In genomic region chr10:79631432-79631831, GRCm38 (mm10) we compare ENCODE assay signal across 22 mouse cellular contexts. TPM values are rescaled to one million over a fixed set of nuclear protein-coding genes. Genes with fewer than 3 reads are reported as not detected.
DNase-seq lines count a peak whose midpoint lies in the region; ATAC-seq and TF ChIP-seq lines count a peak whose summit lies in the region.
"Had no signal": no experiment of that assay in that cellular context is flagged by ENCODE, and none has a peak within 500 bp of the region (broad histone marks: within the 10 kb centered on the region; RNA-seq: fewer than 3 reads in every experiment).

No protein-coding gene starts in this region.

- WGBS in forebrain, embryonic 13.5 days: 65% methylated on average over 4 of the region's 4 CpGs
- 43% methylated on average over 4 of the region's 4 CpGs for WGBS in forebrain, embryonic 16.5 days

- H3K27ac ChIP-seq in forebrain, embryonic 13.5 days: peak overlapping the region; percentile 44
- no peak overlapping the region; the same call in 1 of the 2 replicates for H3K27ac ChIP-seq in forebrain, embryonic 16.5 days (ENCODE audit: low read length)
- H3K27ac ChIP-seq in left cerebral cortex, adult 2 months: no peak overlapping the region
- H3K27ac ChIP-seq: stomach, embryonic 15.5 days had no signal

- H3K4me3 ChIP-seq in forebrain, embryonic 13.5 days: no peak overlapping the region
- H3K4me3 ChIP-seq in forebrain, embryonic 16.5 days (replicated peaks; ENCODE audit: low read length): no peak overlapping the region
- H3K4me3 ChIP-seq in left cerebral cortex, adult 2 months: no peak overlapping the region
- H3K4me3 ChIP-seq: heart, embryonic 12.5 days; stomach, embryonic 15.5 days had no signal

- 0 out of 2 replicates have a peak, but pooled peaks cover 4% of the 10 kb centered on the region for H3K36me3 ChIP-seq in forebrain, embryonic 13.5 days (ENCODE audit: poor library complexity, severe bottlenecking)
- no peaks in the 10 kb centered on the region for H3K36me3 ChIP-seq in forebrain, embryonic 16.5 days (ENCODE audit: control insufficient read depth, insufficient read depth)
- H3K36me3 ChIP-seq: heart, embryonic 12.5 days; stomach, embryonic 15.5 days had no signal

- no peaks in the 10 kb centered on the region for H3K9me3 ChIP-seq in forebrain, embryonic 13.5 days (replicated peaks)
- no peaks in the 10 kb centered on the region for H3K9me3 ChIP-seq in forebrain, embryonic 16.5 days (ENCODE audit: control insufficient read depth, low read length)
- H3K9me3 ChIP-seq: heart, embryonic 12.5 days; stomach, embryonic 15.5 days had no signal

- H3K4me1 ChIP-seq in forebrain, embryonic 13.5 days: peaks cover 2% of the 10 kb centered on the region; the same call in 1 of the 2 replicates
- H3K4me1 ChIP-seq in forebrain, embryonic 16.5 days (replicated peaks; ENCODE audit: control insufficient read depth, insufficient read depth, low read length): peaks cover 7% of the 10 kb centered on the region
- H3K4me1 ChIP-seq: heart, embryonic 12.5 days; stomach, embryonic 15.5 days had no signal

- intact Hi-C loops in left cerebral cortex, postnatal 14 days (cut with DNase I): no loop called here
- intact Hi-C loops in left cerebral cortex, adult 2 months (cut with DNase I): no loop called here

- 0 out of 2 replicates have a peak, but pooled peaks cover 5% of the 10 kb centered on the region for H3K27me3 ChIP-seq in forebrain, embryonic 13.5 days
- H3K27me3 ChIP-seq in forebrain, embryonic 16.5 days (replicated peaks; ENCODE audit: control insufficient read depth, insufficient read depth, low read length): no peaks in the 10 kb centered on the region
- H3K27me3 ChIP-seq: stomach, embryonic 15.5 days had no signal

- DNase-seq in left cerebral cortex, postnatal 14 days (ENCODE audit: low spot score in 2 of 2): peak; percentile 63 to 88
- no peak for DNase-seq in left cerebral cortex, adult 2 months (ENCODE audit: extremely low spot score in 1 of 2, low spot score in 2 of 2)
- peak; percentile 67 to 80 for DNase-seq in layer of hippocampus, adult 18-20 months (ENCODE audit: low spot score in 2 of 2)
- peak; percentile 64 to 82 for DNase-seq in right cerebral cortex, postnatal 10 days (ENCODE audit: low spot score in 2 of 2)
- DNase-seq in yolk sac, embryonic 10.5 days (ENCODE audit: low spot score): no peak
- DNase-seq: adrenal gland, adult 8-10 months; cerebellum, adult 9-11 months; gastrocnemius, postnatal 25 days; kidney, adult 9 months; liver; lung, embryonic 14.5 days; thymus, postnatal 14 days had no signal

- TF ChIP-seq CTCF in left cerebral cortex, adult 2 months (IDR thresholded peaks at IDR 0.05): no peak

- ATAC-seq in forebrain, embryonic 13.5 days: peak; percentile 52
- ATAC-seq in forebrain, embryonic 16.5 days: no peak; the same call in 1 of the 2 replicates
- no peak for ATAC-seq in activated CD4-positive, CD25-positive, alpha-beta regulatory T cell, adult 4 months

- no peak overlapping the region for H3K4me2 ChIP-seq in forebrain, embryonic 13.5 days
- H3K4me2 ChIP-seq in forebrain, embryonic 16.5 days (ENCODE audit: low read length): no peak overlapping the region
- H3K4me2 ChIP-seq: heart, embryonic 12.5 days; lung, embryonic 14.5 days; stomach, embryonic 15.5 days had no signal

- no peak overlapping the region for H3K9ac ChIP-seq in forebrain, embryonic 13.5 days
- H3K9ac ChIP-seq in forebrain, embryonic 16.5 days (replicated peaks; ENCODE audit: low read depth, low read length): no peak overlapping the region
- H3K9ac ChIP-seq: heart, embryonic 12.5 days; lung, embryonic 14.5 days; stomach, embryonic 15.5 days had no signal

RNA-seq across cellular contexts. Expression of gene Shc2, which starts 6.3 kb away (rescaled TPM):
- 8.2 and 11.4 TPM in 2 replicates for polyA plus RNA-seq in forebrain, embryonic 13.5 days (2015; fragmentation: Nextera tagmentation; extraction: Ambion mirVana)
- polyA plus RNA-seq in forebrain, embryonic 16.5 days (2015; fragmentation: Nextera tagmentation; extraction: Ambion mirVana): 12.3 and 16.0 TPM in 2 replicates
- total RNA-seq in left cerebral cortex, postnatal 14 days (2021): 10 to 100 TPM; 49.8 to 50.3 TPM
- total RNA-seq in left cerebral cortex, adult 2 months (2021): 10 to 100 TPM; 47.8 to 48.1 TPM
- total RNA-seq in layer of hippocampus, adult 18-20 months (2021): 10 to 100 TPM; 41.5 to 43.4 TPM
- polyA plus RNA-seq in activated CD4-positive, CD25-positive, alpha-beta regulatory T cell, adult 4 months (2017; shearing (Covaris generic)): not detected
- total RNA-seq: hematopoietic stem cell, adult 5-6 weeks; megakaryocyte, adult 5-6 weeks; neutrophil, adult 5-6 weeks had no signal

RNA-seq across cellular contexts. Expression of gene Odf3l2, which starts 14.1 kb away (rescaled TPM):
- 0.13 TPM in 1 of 2 replicates, not detected in the other for polyA plus RNA-seq in forebrain, embryonic 13.5 days (2015; fragmentation: Nextera tagmentation; extraction: Ambion mirVana)
- polyA plus RNA-seq in forebrain, embryonic 16.5 days (2015; fragmentation: Nextera tagmentation; extraction: Ambion mirVana): 0.28 TPM in 1 of 2 replicates, not detected in the other
- under 1 TPM; 0.46 to 0.63 TPM for total RNA-seq in left cerebral cortex, postnatal 14 days (2021)
- total RNA-seq in left cerebral cortex, adult 2 months (2021): under 1 TPM in 1 of 2 experiments, not detected in 1; 0.27 TPM
- under 1 TPM in 1 of 2 experiments, not detected in 1; 0.59 TPM for total RNA-seq in layer of hippocampus, adult 18-20 months (2021)
- polyA plus RNA-seq in activated CD4-positive, CD25-positive, alpha-beta regulatory T cell, adult 4 months (2017; shearing (Covaris generic)): not detected
- total RNA-seq: adrenal gland, adult 8-10 months; hematopoietic stem cell, adult 5-6 weeks; megakaryocyte, adult 5-6 weeks; neutrophil, adult 5-6 weeks had no signal
- polyA plus RNA-seq: embryonic facial prominence, embryonic 11.5 days; heart, embryonic 12.5 days; lung, embryonic 14.5 days; small intestine, adult 2 months; stomach, embryonic 15.5 days had no signal

RNA-seq across cellular contexts. Expression of gene C2cd4c, which starts 17.6 kb away (rescaled TPM):
- polyA plus RNA-seq in forebrain, embryonic 13.5 days (2015; fragmentation: Nextera tagmentation; extraction: Ambion mirVana): 0.08 and 0.11 TPM in 2 replicates
- polyA plus RNA-seq in forebrain, embryonic 16.5 days (2015; fragmentation: Nextera tagmentation; extraction: Ambion mirVana): 0.25 and 0.32 TPM in 2 replicates
- total RNA-seq in left cerebral cortex, postnatal 14 days (2021): 10 to 100 TPM; 14.2 to 15.1 TPM
- total RNA-seq in left cerebral cortex, adult 2 months (2021): 10 to 100 TPM; 16.8 to 17.1 TPM
- total RNA-seq in layer of hippocampus, adult 18-20 months (2021): 10 to 100 TPM; 11.7 to 17.0 TPM
- not detected for polyA plus RNA-seq in activated CD4-positive, CD25-positive, alpha-beta regulatory T cell, adult 4 months (2017; shearing (Covaris generic))
- total RNA-seq: gastrocnemius, postnatal 25 days; megakaryocyte, adult 5-6 weeks; neutrophil, adult 5-6 weeks had no signal
- polyA plus RNA-seq: heart, embryonic 12.5 days; lung, embryonic 14.5 days had no signal

RNA-seq across cellular contexts. Expression of gene Madcam1, which starts 32.9 kb away (rescaled TPM):
- polyA plus RNA-seq in forebrain, embryonic 13.5 days (2015; fragmentation: Nextera tagmentation; extraction: Ambion mirVana): 0.31 and 0.43 TPM in 2 replicates
- 0.57 and 1.0 TPM in 2 replicates for polyA plus RNA-seq in forebrain, embryonic 16.5 days (2015; fragmentation: Nextera tagmentation; extraction: Ambion mirVana)
- total RNA-seq in left cerebral cortex, postnatal 14 days (2021): under 1 TPM in 1 of 2 experiments, not detected in 1; 0.23 TPM
- not detected for total RNA-seq in left cerebral cortex, adult 2 months (2021)
- total RNA-seq in layer of hippocampus, adult 18-20 months (2021): not detected
- polyA plus RNA-seq in activated CD4-positive, CD25-positive, alpha-beta regulatory T cell, adult 4 months (2017; shearing (Covaris generic)): under 1 TPM in 1 of 2 experiments, not detected in 1; 0.60 TPM
- total RNA-seq: adrenal gland, adult 8-10 months; gastrocnemius, postnatal 25 days; hematopoietic stem cell, adult 5-6 weeks; megakaryocyte, adult 5-6 weeks; neutrophil, adult 5-6 weeks had no signal

RNA-seq across cellular contexts. Expression of gene Tpgs1, which starts 37.7 kb away (rescaled TPM):
- 67.8 and 73.0 TPM in 2 replicates for polyA plus RNA-seq in forebrain, embryonic 13.5 days (2015; fragmentation: Nextera tagmentation; extraction: Ambion mirVana)
- polyA plus RNA-seq in forebrain, embryonic 16.5 days (2015; fragmentation: Nextera tagmentation; extraction: Ambion mirVana): 75.9 and 76.6 TPM in 2 replicates
- total RNA-seq in left cerebral cortex, postnatal 14 days (2021): 10 to 100 TPM; 71.9 to 77.9 TPM
- 10 to 100 TPM; 79.3 to 80.6 TPM for total RNA-seq in left cerebral cortex, adult 2 months (2021)
- total RNA-seq in layer of hippocampus, adult 18-20 months (2021): 10 to 100 TPM; 64.4 to 68.5 TPM
- polyA plus RNA-seq in activated CD4-positive, CD25-positive, alpha-beta regulatory T cell, adult 4 months (2017; shearing (Covaris generic)): 10 to 100 TPM; 22.5 to 32.9 TPM

Comparison
In these comparisons a context has a peak if more than half of its experiments do, and no peak if none do; other contexts are left out.
1. DNase-seq: peak in left cerebral cortex, postnatal 14 days (2 of 2), layer of hippocampus, adult 18-20 months (2 of 2) and right cerebral cortex, postnatal 10 days (2 of 2); none in left cerebral cortex, adult 2 months (0 of 2) and yolk sac, embryonic 10.5 days (single experiment).